Mouse (Mus musculus): ENCODE measurements around the gene Unc119b. TPM values are rescaled to one million over a fixed set of nuclear protein-coding genes. Genes with fewer than 3 reads are reported as not detected.

Unc119b gene
- 28.4 and 30.0 TPM in 2 replicates for total RNA-seq (2014; rRNA removed)
- 16.9 and 18.4 TPM in 2 replicates for polyA plus RNA-seq (2015; fragmentation: Nextera tagmentation; extraction: Ambion mirVana)

- Histone ChIP-seq H3K27ac (ENCODE audit: low read depth, low read length) (peak within 1 kb of the TSS; percentile 63), H3K9ac (replicated peaks; ENCODE audit: low read length, poor library complexity, severe bottlenecking) (peak within 1 kb of the TSS; percentile 84), H3K4me1 (ENCODE audit: insufficient read depth, low read length) (peaks cover 10% of the 10 kb centered on the region; the same call in 1 of the 2 replicates), H3K4me2 (ENCODE audit: low read depth, low read length, poor library complexity, severe bottlenecking) (peak within 1 kb of the TSS; percentile 93), H3K36me3 (ENCODE audit: insufficient read depth, low read length) (peaks cover 7% of the 10 kb centered on the region), H3K27me3 (ENCODE audit: insufficient read depth, low read length) (no peaks in the 10 kb centered on the region), H3K4me3 (ENCODE audit: low read depth, low read length) (peak within 1 kb of the TSS; percentile 89), H3K9me3 (ENCODE audit: low read length) (no peaks in the 10 kb centered on the region)
- no peak for TF ChIP-seq CTCF (IDR thresholded peaks at IDR 0.05)
- DNase-seq (ENCODE audit: low spot score) (peak; percentile 90), ATAC-seq (ENCODE audit: low FRiP score) (peak; percentile 88)
- under 1% methylated on average over 50 of the region's 81 CpGs for WGBS
Observed at GRCm38 (mm10) chr5:115134234-115135165, at the start of gene Unc119b. TSS of gene Unc119b (minus strand) at chr5:115134975.

GRCm38 (mm10) chr5:115183482-115183881, 48.7 kb upstream of the Unc119b start:
- TF ChIP-seq CTCF (IDR thresholded peaks at IDR 0.05) = no peak
- no peak overlapping the region for H3K4me2 ChIP-seq (ENCODE audit: low read depth, low read length, poor library complexity, severe bottlenecking)
- DNase-seq (ENCODE audit: low spot score) (no peak), ATAC-seq (ENCODE audit: low FRiP score) (no peak)
- H3K27me3 ChIP-seq (ENCODE audit: insufficient read depth, low read length) = no peaks in the 10 kb centered on the region
- no peaks in the 10 kb centered on the region for H3K9me3 ChIP-seq (ENCODE audit: low read length)
- H3K9ac ChIP-seq (replicated peaks; ENCODE audit: low read length, poor library complexity, severe bottlenecking) = no peak overlapping the region
- no peaks in the 10 kb centered on the region for H3K36me3 ChIP-seq (ENCODE audit: insufficient read depth, low read length)
- WGBS = 75% methylated on average over 10 of the region's 10 CpGs
- H3K27ac ChIP-seq (ENCODE audit: low read depth, low read length) = no peak overlapping the region
- no peak overlapping the region for H3K4me3 ChIP-seq (ENCODE audit: low read depth, low read length)
- H3K4me1 ChIP-seq (ENCODE audit: insufficient read depth, low read length) = peaks cover 4% of the 10 kb centered on the region; the same call in 1 of the 2 replicates

- DNase-seq (ENCODE audit: low spot score) = no peak
- Histone ChIP-seq H3K9me3 (ENCODE audit: low read length) (no peaks in the 10 kb centered on the region), H3K9ac (replicated peaks; ENCODE audit: low read length, poor library complexity, severe bottlenecking) (no peak overlapping the region), H3K4me3 (ENCODE audit: low read depth, low read length) (no peak overlapping the region), H3K36me3 (ENCODE audit: insufficient read depth, low read length) (no peaks in the 10 kb centered on the region), H3K4me2 (ENCODE audit: low read depth, low read length, poor library complexity, severe bottlenecking) (no peak overlapping the region), H3K4me1 (ENCODE audit: insufficient read depth, low read length) (peaks cover 4% of the 10 kb centered on the region; the same call in 1 of the 2 replicates), H3K27me3 (ENCODE audit: insufficient read depth, low read length) (no peaks in the 10 kb centered on the region), H3K27ac (ENCODE audit: low read depth, low read length) (no peak overlapping the region)
- WGBS = 78% methylated on average over 8 of the region's 8 CpGs
- TF ChIP-seq CTCF (IDR thresholded peaks at IDR 0.05) = no peak
- no peak for ATAC-seq (ENCODE audit: low FRiP score)
Observed at GRCm38 (mm10) chr5:115182925-115183324, 48.1 kb upstream of the Unc119b start.

GRCm38 (mm10) chr5:115181248-115181940, 46.6 kb upstream of the Unc119b start:
- no peak for ATAC-seq (ENCODE audit: low FRiP score)
- DNase-seq (ENCODE audit: low spot score) = peak; percentile 45
- Histone ChIP-seq H3K27ac (ENCODE audit: low read depth, low read length) (no peak overlapping the region), H3K4me1 (ENCODE audit: insufficient read depth, low read length) (peaks cover 2% of the 10 kb centered on the region; the same call in 1 of the 2 replicates), H3K27me3 (ENCODE audit: insufficient read depth, low read length) (no peaks in the 10 kb centered on the region), H3K9me3 (ENCODE audit: low read length) (no peaks in the 10 kb centered on the region), H3K9ac (replicated peaks; ENCODE audit: low read length, poor library complexity, severe bottlenecking) (no peak overlapping the region), H3K4me3 (ENCODE audit: low read depth, low read length) (no peak overlapping the region), H3K36me3 (ENCODE audit: insufficient read depth, low read length) (no peaks in the 10 kb centered on the region), H3K4me2 (ENCODE audit: low read depth, low read length, poor library complexity, severe bottlenecking) (no peak overlapping the region)
- 81% methylated on average over 13 of the region's 13 CpGs for WGBS
- TF ChIP-seq CTCF (IDR thresholded peaks at IDR 0.05) = no peak

- Histone ChIP-seq H3K4me3 (ENCODE audit: low read depth, low read length) (no peak overlapping the region), H3K4me2 (ENCODE audit: low read depth, low read length, poor library complexity, severe bottlenecking) (no peak overlapping the region), H3K9me3 (ENCODE audit: low read length) (no peaks in the 10 kb centered on the region), H3K27me3 (ENCODE audit: insufficient read depth, low read length) (no peaks in the 10 kb centered on the region), H3K9ac (replicated peaks; ENCODE audit: low read length, poor library complexity, severe bottlenecking) (no peak overlapping the region), H3K4me1 (ENCODE audit: insufficient read depth, low read length) (no peaks in the 10 kb centered on the region; the same call in 1 of the 2 replicates), H3K27ac (ENCODE audit: low read depth, low read length) (no peak overlapping the region), H3K36me3 (ENCODE audit: insufficient read depth, low read length) (no peaks in the 10 kb centered on the region)
- ATAC-seq (ENCODE audit: low FRiP score) = no peak
- 96% methylated on average over 11 of the region's 11 CpGs for WGBS
- no peak for TF ChIP-seq CTCF (IDR thresholded peaks at IDR 0.05)
- DNase-seq (ENCODE audit: low spot score) = no peak
Observed at GRCm38 (mm10) chr5:115179596-115179995, 44.8 kb upstream of the Unc119b start.
